In the genomic region with DNA sequence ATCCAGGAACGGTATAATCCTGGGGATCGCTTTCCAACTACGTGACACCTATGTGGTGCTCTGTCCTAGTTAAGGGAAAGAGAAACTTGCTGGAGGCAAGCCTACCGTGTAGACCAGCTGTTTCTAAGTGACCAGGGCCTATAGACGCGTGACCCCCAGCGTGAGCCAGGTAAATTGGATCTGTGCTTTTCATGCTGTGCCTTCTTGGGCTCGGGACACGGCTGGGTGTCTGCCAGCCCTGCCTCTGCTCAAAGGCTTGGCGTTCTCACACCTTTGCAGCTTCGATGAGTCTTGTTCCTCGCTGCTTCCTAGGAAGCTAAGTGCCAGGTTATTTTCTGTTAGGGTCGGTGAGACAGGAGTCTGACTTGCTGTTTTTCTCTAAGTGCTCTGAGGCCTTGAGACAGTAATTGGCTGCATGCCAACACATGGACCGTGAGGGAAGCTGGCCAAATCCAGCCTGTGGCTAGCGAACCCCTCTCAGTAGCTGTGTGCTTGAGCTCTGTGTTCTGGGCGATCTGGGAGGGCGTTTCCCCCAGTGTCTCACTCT, we compare ENCODE assay signal across 8 mouse cellular contexts.
DNase-seq lines count a peak whose midpoint lies in the region; ATAC-seq lines count a peak whose summit lies in the region.
"Had no signal": no experiment of that assay in that cellular context is flagged by ENCODE, and none has a peak within 500 bp of the region (broad histone marks: within the 10 kb centered on the region; RNA-seq: fewer than 3 reads in every experiment).

No protein-coding gene starts in this region.

- H3K4me1 ChIP-seq in neural tube, embryonic 14.5 days (ENCODE audit: control insufficient read depth, insufficient read depth, low read length), result no peaks in the 10 kb centered on the region; the same call in 1 of the 2 replicates
- H3K4me1 ChIP-seq: liver, embryonic 13.5 days had no signal

- peak; percentile 39 to 66 for DNase-seq in urinary bladder, postnatal 4 days (ENCODE audit: low spot score in 2 of 2)
- DNase-seq in urinary bladder, postnatal 25 days (ENCODE audit: low spot score), result no peak
- peak; percentile 41 to 58 for DNase-seq in cerebellum, postnatal 25 days
- peak; percentile 13 to 19 for DNase-seq in heart, postnatal 36 days
- peak; percentile 34 to 35 for DNase-seq in left cerebral cortex, postnatal 14 days (ENCODE audit: low spot score in 2 of 2)
- DNase-seq in spleen, postnatal 36 days (ENCODE audit: low spot score in 2 of 2), result no peak
- DNase-seq: liver, embryonic 13.5 days had no signal

- intact Hi-C loops in heart, postnatal 36 days (cut with DNase I), result no loop called here
- intact Hi-C loops in left cerebral cortex, postnatal 14 days (cut with DNase I), result no loop called here

- no peak for ATAC-seq in neural tube, embryonic 14.5 days (ENCODE audit: low read depth)

- H3K27me3 ChIP-seq in neural tube, embryonic 14.5 days (ENCODE audit: control insufficient read depth, insufficient read depth, low read length), result no peaks in the 10 kb centered on the region
- H3K27me3 ChIP-seq: liver, embryonic 13.5 days had no signal

- no peak overlapping the region for H3K4me3 ChIP-seq in neural tube, embryonic 14.5 days (ENCODE audit: low read depth, low read length)
- H3K4me3 ChIP-seq: liver, embryonic 13.5 days had no signal

- no peaks in the 10 kb centered on the region for H3K36me3 ChIP-seq in neural tube, embryonic 14.5 days (ENCODE audit: control insufficient read depth, insufficient read depth, low read length)
- H3K36me3 ChIP-seq: liver, embryonic 13.5 days had no signal

- peak overlapping the region; percentile 35; the same call in 1 of the 2 replicates for H3K27ac ChIP-seq in neural tube, embryonic 14.5 days (ENCODE audit: low read depth, low read length)
- H3K27ac ChIP-seq: liver, embryonic 13.5 days had no signal

- no peak overlapping the region for H3K9ac ChIP-seq in neural tube, embryonic 14.5 days (replicated peaks; ENCODE audit: low read depth, low read length)
- H3K9ac ChIP-seq: liver, embryonic 13.5 days had no signal

- WGBS in neural tube, embryonic 14.5 days, result 58% methylated on average over 17 of the region's 17 CpGs

- H3K9me3 ChIP-seq in neural tube, embryonic 14.5 days (ENCODE audit: control insufficient read depth, low read length), result no peaks in the 10 kb centered on the region
- H3K9me3 ChIP-seq: liver, embryonic 13.5 days had no signal

- no peak overlapping the region for H3K4me2 ChIP-seq in neural tube, embryonic 14.5 days (ENCODE audit: low read depth, low read length)
- H3K4me2 ChIP-seq: liver, embryonic 13.5 days had no signal

Comparison
In these comparisons a context has a peak if more than half of its experiments do, and no peak if none do; other contexts are left out.
1. DNase-seq: peak in urinary bladder, postnatal 4 days (2 of 2), cerebellum, postnatal 25 days (2 of 2), heart, postnatal 36 days (2 of 2) and left cerebral cortex, postnatal 14 days (2 of 2); none in urinary bladder, postnatal 25 days (single experiment) and spleen, postnatal 36 days (0 of 2).